Mouse (Mus musculus) heart, adult 18-20 months (tissue): ENCODE data around the gene Gprin2. TPM values are rescaled to one million over a fixed set of nuclear protein-coding genes. Genes with fewer than 3 reads are reported as not detected.

Experiments
- DNase-seq, 2 experiments: peaks; one replicate each; pipeline ENCODE4 v3.0.0; 2021 to 2022; ENCODE audit warnings: mixed read lengths in 1 of 2
- long read RNA-seq, 2 experiments: library from polyadenylated mRNA; stranded (forward); transcript quantifications; one replicate each; pipeline ENCODE4 v2.0.0; 2021
- total RNA-seq, 2 experiments: library from RNA; stranded (reverse); gene quantifications; 2 replicates each; pipeline ENCODE4 v1.2.3; 2021

The Gprin2 gene
- under 1 TPM; 0.13 to 0.25 TPM for total RNA-seq
- long read RNA-seq, experiment 1: 0 reads
- long read RNA-seq, experiment 2: 0 reads

GRCm38 (mm10) chr14:34201231-34202035 lies at the start of gene Gprin2:
Gene Gprin2 (minus strand): TSS chr14:34201653.
- peak in 1 of 2 experiments; percentile 12 for DNase-seq

- DNase-seq: no peak
Measured at GRCm38 (mm10) chr14:34240676-34241075, 39.2 kb upstream of the Gprin2 start.

- DNase-seq: no peak
Measured at GRCm38 (mm10) chr14:34240263-34240662, 38.8 kb upstream of the Gprin2 start.

- peak; percentile 79 to 84 for DNase-seq
Measured at GRCm38 (mm10) chr14:34234630-34235380, 33.4 kb upstream of the Gprin2 start.

GRCm38 (mm10) chr14:34233846-34234245 lies 32.4 kb upstream of the Gprin2 start:
- no peak for DNase-seq

GRCm38 (mm10) chr14:34232866-34233680 lies 31.6 kb upstream of the Gprin2 start:
- DNase-seq: no peak

GRCm38 (mm10) chr14:34232340-34232739 lies 30.9 kb upstream of the Gprin2 start:
- DNase-seq: no peak

- peak; percentile 14 to 22 for DNase-seq
Measured at GRCm38 (mm10) chr14:34228830-34229506, 27.5 kb upstream of the Gprin2 start.

- no peak for DNase-seq
Measured at GRCm38 (mm10) chr14:34227981-34228380, 26.5 kb upstream of the Gprin2 start.

- DNase-seq: no peak
Measured at GRCm38 (mm10) chr14:34226566-34226965, 25.1 kb upstream of the Gprin2 start.

GRCm38 (mm10) chr14:34225986-34226385 lies 24.5 kb upstream of the Gprin2 start:
- DNase-seq: no peak

- DNase-seq: no peak
Measured at GRCm38 (mm10) chr14:34223362-34223898, 22.0 kb upstream of the Gprin2 start.

- no peak for DNase-seq
Measured at GRCm38 (mm10) chr14:34221416-34222077, 20.1 kb upstream of the Gprin2 start.

GRCm38 (mm10) chr14:34220426-34220825 lies 19.0 kb upstream of the Gprin2 start:
- no peak for DNase-seq

- no peak for DNase-seq
Measured at GRCm38 (mm10) chr14:34219786-34220198, 18.3 kb upstream of the Gprin2 start.

GRCm38 (mm10) chr14:34219295-34219694 lies 17.8 kb upstream of the Gprin2 start, which contains the start of gene Syt15:
Gene Syt15 (plus strand): TSS chr14:34219595.
- no peak for DNase-seq

- DNase-seq: no peak
Measured at GRCm38 (mm10) chr14:34215451-34216127, 14.1 kb upstream of the Gprin2 start.

GRCm38 (mm10) chr14:34209942-34210341 lies 8.5 kb upstream of the Gprin2 start:
- DNase-seq: no peak

- no peak for DNase-seq
Measured at GRCm38 (mm10) chr14:34209080-34209479, 7.6 kb upstream of the Gprin2 start.

- DNase-seq: peak in 1 of 2 experiments; percentile 75
Measured at GRCm38 (mm10) chr14:34208651-34209050, 7.2 kb upstream of the Gprin2 start.
